Mouse (Mus musculus) liver, embryonic 14.5 days (tissue): ENCODE results near the gene Tmem184b.

ENCODE experiments used
- CTCF ChIP-seq: IDR thresholded peaks from 2 replicates; pipeline ENCODE4 v1.5.1; 2016; ENCODE audit warnings: antibody characterized with exemption, low read depth, control low read depth
- EP300 ChIP-seq: IDR thresholded peaks from 2 replicates; pipeline ENCODE4 v1.6.1; 2016; ENCODE audit warnings: antibody characterized with exemption, low read depth

GRCm38 (mm10) chr15:79350866-79351265, 52.5 kb downstream of the Tmem184b start:
- TF ChIP-seq CTCF (no peak), EP300 (no peak)
